Mouse (Mus musculus) leukemia stem cell, adult 10-12 weeks (primary cell): ENCODE data around the gene Ccnd1. TPM values are rescaled to one million over a fixed set of nuclear protein-coding genes. Genes with fewer than 3 reads are reported as not detected.

Experiments
- polyA plus RNA-seq: library from polyadenylated mRNA; stranded (reverse); fragments of >175 nt; gene quantifications from 2 replicates; pipeline ENCODE4 v1.2.3, GENCODE M21; 2012; ENCODE audit warnings: low replicate concordance

The Ccnd1 gene
- 3.8 and 4.8 TPM in 2 replicates for polyA plus RNA-seq

GRCm38 (mm10) chr7:144939344-144940002, at the start of gene Ccnd1:
Ccnd1 (minus strand) TSS chr7:144939925.

GRCm38 (mm10) chr7:144914948-144915750, 24.6 kb downstream of the Ccnd1 start, which contains the start of gene LTO1:
LTO1 (plus strand) TSS chr7:144915100.

GRCm38 (mm10) chr7:144896294-144897218, 43.2 kb downstream of the Ccnd1 start, which contains the start of gene Fgf15:
Fgf15 (plus strand) TSS chr7:144896531.

Other genes starting within 250 kb of the Ccnd1 start
- gene Ano1, start 188.0 kb downstream of the Ccnd1 start, polyA plus RNA-seq = 4.5 and 8.2 TPM in 2 replicates
- 0.10 and 0.16 TPM in 2 replicates for gene Fgf3, start 101.8 kb downstream of the Ccnd1 start, polyA plus RNA-seq
- gene Fgf4, start 92.6 kb downstream of the Ccnd1 start, polyA plus RNA-seq = not detected in 2 replicates
- 0.10 TPM in 1 of 2 replicates, not detected in the other for gene Fgf15, start 43.4 kb downstream of the Ccnd1 start, polyA plus RNA-seq
- gene LTO1, start 24.8 kb downstream of the Ccnd1 start, polyA plus RNA-seq = 5.4 and 6.9 TPM in 2 replicates